Comparison of ENCODE assay signal across 9 mouse cellular contexts in the genomic region with DNA sequence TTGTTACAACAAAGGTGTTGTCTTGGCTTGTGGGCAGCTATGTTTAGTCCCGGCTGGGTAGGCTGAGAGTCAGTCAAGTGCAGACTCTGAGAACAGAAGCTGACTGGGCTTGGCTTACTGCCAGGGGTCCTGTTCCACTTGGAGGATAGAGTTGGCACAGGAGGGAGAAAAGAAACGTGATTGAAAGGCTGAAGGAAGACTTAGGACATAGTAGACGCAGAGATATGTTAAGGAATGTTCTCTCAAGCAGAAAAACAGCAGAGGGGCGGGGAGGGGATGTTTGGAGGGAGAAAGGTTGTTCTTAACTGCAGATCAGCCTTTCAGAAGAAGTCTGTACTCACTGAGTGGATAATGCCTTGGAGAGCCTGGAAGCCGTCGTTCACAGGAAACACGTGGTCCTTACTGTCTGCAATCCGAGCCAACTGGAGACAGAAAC. TPM values are rescaled to one million over a fixed set of nuclear protein-coding genes. Genes with fewer than 3 reads are reported as not detected.
DNase-seq lines count a peak whose midpoint lies in the region; ATAC-seq lines count a peak whose summit lies in the region.
"Had no signal": no experiment of that assay in that cellular context is flagged by ENCODE, and none has a peak within 500 bp of the region (broad histone marks: within the 10 kb centered on the region; RNA-seq: fewer than 3 reads in every experiment).

No protein-coding gene starts in this region.

- H3K36me3 ChIP-seq in forebrain, embryonic 12.5 days (replicated peaks) = peaks cover 8% of the 10 kb centered on the region
- H3K36me3 ChIP-seq in forebrain, embryonic 10.5 days (replicated peaks) = peaks cover 41% of the 10 kb centered on the region
- peaks cover 8% of the 10 kb centered on the region for H3K36me3 ChIP-seq in heart, embryonic 13.5 days
- no peaks in the 10 kb centered on the region; the same call in 1 of the 2 replicates for H3K36me3 ChIP-seq in stomach, embryonic 15.5 days
- H3K36me3 ChIP-seq: liver, embryonic 13.5 days had no signal

- DNase-seq in forebrain, embryonic 10.5 days (ENCODE audit: extremely low spot score, low spot score) = no peak
- peak; percentile 61 for DNase-seq in Muller cell, postnatal 12 days (ENCODE audit: inconsistent ontology term)
- peak; percentile 93 for DNase-seq in kidney, postnatal 25 days
- DNase-seq in spleen, postnatal 14 days (ENCODE audit: low spot score in 2 of 2) = no peak
- no peak for DNase-seq in frontal cortex, postnatal 10 days (ENCODE audit: low spot score in 2 of 2)
- DNase-seq: liver, embryonic 13.5 days had no signal

- peaks cover 5% of the 10 kb centered on the region; the same call in 1 of the 2 replicates for H3K27me3 ChIP-seq in forebrain, embryonic 12.5 days
- no peaks in the 10 kb centered on the region for H3K27me3 ChIP-seq in forebrain, embryonic 10.5 days (ENCODE audit: poor library complexity, severe bottlenecking)
- 0 out of 2 replicates have a peak, but pooled peaks cover 4% of the 10 kb centered on the region for H3K27me3 ChIP-seq in heart, embryonic 13.5 days (replicated peaks)
- H3K27me3 ChIP-seq in stomach, embryonic 15.5 days (replicated peaks) = no peaks in the 10 kb centered on the region
- H3K27me3 ChIP-seq: liver, embryonic 13.5 days had no signal

- 0 out of 2 replicates have a peak overlapping the region, but pooled peaks have one; percentile 11 for H3K27ac ChIP-seq in forebrain, embryonic 12.5 days
- H3K27ac ChIP-seq in forebrain, embryonic 10.5 days = no peak overlapping the region
- peak overlapping the region; percentile 57 for H3K27ac ChIP-seq in heart, embryonic 13.5 days (replicated peaks)
- 0 out of 2 replicates have a peak overlapping the region, but pooled peaks have one; percentile 26 for H3K27ac ChIP-seq in stomach, embryonic 15.5 days
- H3K27ac ChIP-seq: liver, embryonic 13.5 days had no signal

- WGBS in forebrain, embryonic 12.5 days = 69% methylated on average over 8 of the region's 8 CpGs
- 79% methylated on average over 8 of the region's 8 CpGs for WGBS in forebrain, embryonic 10.5 days
- 14% methylated on average over 8 of the region's 8 CpGs for WGBS in heart, embryonic 13.5 days
- 24% methylated on average over 8 of the region's 8 CpGs for WGBS in stomach, embryonic 15.5 days

- H3K9me3 ChIP-seq in forebrain, embryonic 12.5 days = no peaks in the 10 kb centered on the region
- H3K9me3 ChIP-seq in forebrain, embryonic 10.5 days = no peaks in the 10 kb centered on the region
- no peaks in the 10 kb centered on the region for H3K9me3 ChIP-seq in heart, embryonic 13.5 days
- H3K9me3 ChIP-seq in stomach, embryonic 15.5 days = no peaks in the 10 kb centered on the region
- H3K9me3 ChIP-seq: liver, embryonic 13.5 days had no signal

- ATAC-seq in forebrain, embryonic 12.5 days (ENCODE audit: low FRiP score) = no peak
- peak; percentile 55; the same call in 1 of the 2 replicates for ATAC-seq in heart, embryonic 13.5 days (ENCODE audit: extremely low read depth, insufficient number of reproducible peaks, low FRiP score, low TSS enrichment)
- no peak for ATAC-seq in stomach, embryonic 15.5 days (ENCODE audit: insufficient read depth, low FRiP score, low read depth)

- H3K4me2 ChIP-seq in forebrain, embryonic 12.5 days = no peak overlapping the region
- H3K4me2 ChIP-seq in heart, embryonic 13.5 days = no peak overlapping the region
- no peak overlapping the region for H3K4me2 ChIP-seq in stomach, embryonic 15.5 days
- H3K4me2 ChIP-seq: liver, embryonic 13.5 days had no signal

- no peak overlapping the region for H3K4me3 ChIP-seq in forebrain, embryonic 12.5 days (replicated peaks)
- no peak overlapping the region for H3K4me3 ChIP-seq in forebrain, embryonic 10.5 days
- no peak overlapping the region for H3K4me3 ChIP-seq in heart, embryonic 13.5 days
- H3K4me3 ChIP-seq in stomach, embryonic 15.5 days (replicated peaks) = no peak overlapping the region
- H3K4me3 ChIP-seq: liver, embryonic 13.5 days had no signal

- H3K4me1 ChIP-seq in forebrain, embryonic 12.5 days = peaks cover 5% of the 10 kb centered on the region
- H3K4me1 ChIP-seq in forebrain, embryonic 10.5 days = peaks cover 6% of the 10 kb centered on the region
- peaks cover 32% of the 10 kb centered on the region for H3K4me1 ChIP-seq in heart, embryonic 13.5 days
- peaks cover 16% of the 10 kb centered on the region for H3K4me1 ChIP-seq in stomach, embryonic 15.5 days

- H3K9ac ChIP-seq in forebrain, embryonic 12.5 days = no peak overlapping the region
- H3K9ac ChIP-seq in heart, embryonic 13.5 days = no peak overlapping the region
- no peak overlapping the region for H3K9ac ChIP-seq in stomach, embryonic 15.5 days
- H3K9ac ChIP-seq: liver, embryonic 13.5 days had no signal

RNA-seq across cellular contexts. Expression of gene Antxr1, which starts 53.3 kb away (rescaled TPM):
- polyA plus RNA-seq in forebrain, embryonic 12.5 days (2016; fragmentation: Nextera tagmentation; extraction: Ambion mirVana) = 4.2 and 4.3 TPM in 2 replicates
- 3.7 and 4.3 TPM in 2 replicates for polyA plus RNA-seq in forebrain, embryonic 10.5 days (2016; fragmentation: Nextera tagmentation; extraction: Ambion mirVana)
- 3.6 and 4.5 TPM in 2 replicates for polyA plus RNA-seq in heart, embryonic 13.5 days (2015; fragmentation: Nextera tagmentation; extraction: Ambion mirVana)
- polyA plus RNA-seq in stomach, embryonic 15.5 days (2015; fragmentation: Nextera tagmentation; extraction: Ambion mirVana) = 8.0 and 9.0 TPM in 2 replicates

Comparison
In these comparisons a context has a peak if more than half of its experiments do, and no peak if none do; other contexts are left out.
1. DNase-seq: peak in Muller cell, postnatal 12 days (single experiment) and kidney, postnatal 25 days (2 of 2); none in forebrain, embryonic 10.5 days (single experiment), spleen, postnatal 14 days (0 of 2) and frontal cortex, postnatal 10 days (0 of 2).